Mouse (Mus musculus) brain, embryonic 14.5 days (tissue): ENCODE results near the gene Idh3g.

Source experiments
- CTCF ChIP-seq: fragments of 200-500 bp; IDR thresholded peaks from 2 replicates; pipeline ENCODE4 v1.5.1; 2012; ENCODE audit warnings: inconsistent platforms, mild to moderate bottlenecking, moderate library complexity, borderline replicate concordance; ENCODE audit not compliant: insufficient read depth, insufficient read length; ENCODE audit errors: extremely low read depth
- POLR2A ChIP-seq: fragments of 200-500 bp; IDR thresholded peaks from 2 replicates; pipeline ENCODE4 v1.6.1; 2012; ENCODE audit warnings: mild to moderate bottlenecking, inconsistent platforms, borderline replicate concordance; ENCODE audit not compliant: poor library complexity, insufficient read depth, insufficient read length, severe bottlenecking; ENCODE audit errors: extremely low read depth

DNA sequence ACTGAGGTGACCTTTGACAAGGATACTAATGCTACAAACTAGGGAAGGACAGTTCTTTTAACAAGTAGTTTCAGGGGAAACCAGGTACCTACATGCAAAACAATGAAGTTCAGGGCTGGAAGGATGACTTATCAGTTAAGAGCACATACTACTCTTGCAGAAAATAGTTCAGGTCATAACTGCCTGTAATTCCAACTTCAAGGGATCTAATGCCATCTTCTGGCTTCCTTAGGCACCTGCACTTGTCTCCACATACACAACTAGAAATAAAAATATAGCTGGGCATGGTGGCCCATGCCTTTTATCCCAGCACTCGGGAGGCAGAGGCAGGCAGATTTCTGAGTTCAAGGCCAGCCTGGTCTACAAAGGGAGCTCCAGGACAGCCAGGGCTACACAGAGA, 37.7 kb downstream of the Idh3g start:
- TF ChIP-seq POLR2A = no peak
- TF ChIP-seq CTCF = no peak
